Mouse (Mus musculus): ENCODE measurements around the gene Sugp1. TPM values are rescaled to one million over a fixed set of nuclear protein-coding genes. Genes with fewer than 3 reads are reported as not detected.
"Not testable (repeated sequence)": the region's sequence is repeated elsewhere in the genome, so short reads cannot be mapped to it uniquely, and the experiment has no call there.

The Sugp1 gene
- 41.1 and 45.0 TPM in 2 replicates for polyA plus RNA-seq (2016; fragmentation: Nextera tagmentation; extraction: Ambion mirVana)

DNA sequence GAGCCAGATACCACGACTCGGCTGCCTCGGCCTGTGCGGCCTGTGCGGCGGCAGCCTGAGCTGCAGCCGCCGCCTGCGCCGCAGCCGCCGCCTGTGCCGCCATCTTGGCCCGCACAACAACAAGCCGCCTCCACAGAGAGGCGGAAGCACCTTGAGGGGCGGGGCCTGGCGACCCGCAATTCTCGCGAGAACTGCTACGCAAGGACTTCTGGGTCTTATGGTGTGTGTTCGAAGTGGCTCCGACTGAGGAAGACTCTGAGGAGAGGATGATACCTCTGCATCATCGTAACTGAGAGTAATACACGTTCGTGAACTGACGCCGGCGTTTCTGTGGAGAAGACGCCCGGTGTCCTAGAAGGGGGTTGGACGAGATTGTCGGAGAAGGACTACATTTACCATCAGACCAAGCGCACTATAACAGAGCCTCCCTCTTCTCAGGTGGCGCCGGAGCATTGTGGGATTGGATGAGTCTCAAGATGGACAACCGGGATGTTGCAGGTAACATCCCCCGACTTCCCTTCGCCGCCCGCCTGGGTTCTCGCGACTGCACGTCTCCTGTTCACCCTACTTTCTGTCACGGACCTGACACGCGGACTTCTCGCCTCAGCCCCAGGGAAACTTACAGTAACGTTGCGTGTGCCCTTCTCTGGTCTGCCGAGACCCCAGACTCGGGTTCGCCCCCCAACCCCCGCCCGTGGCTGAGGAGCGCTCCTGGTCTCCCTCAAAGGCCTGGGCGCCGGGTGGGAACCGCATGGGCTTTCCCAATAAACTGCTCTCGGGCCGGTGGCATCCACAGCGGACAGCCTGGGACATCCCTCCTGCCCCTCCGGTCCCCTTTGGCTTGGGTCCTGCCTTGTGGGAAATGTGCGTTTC is at the start of gene Sugp1, which contains the start of gene Mau2:
Sugp1 (plus strand) TSS at position 231 of the 873 bp plus-strand sequence.
Mau2 (minus strand) TSS at position 152 of the 873 bp plus-strand sequence.
- Histone ChIP-seq H3K4me1 (peaks cover 29% of the 10 kb centered on the region), H3K4me3 (peak within 1 kb of the TSS; percentile 97), H3K36me3 (peaks cover 8% of the 10 kb centered on the region; the same call in 1 of the 2 replicates), H3K27me3 (ENCODE audit: insufficient read depth, poor library complexity, severe bottlenecking) (no peaks in the 10 kb centered on the region), H3K9me3 (no peaks in the 10 kb centered on the region), H3K27ac (peak within 1 kb of the TSS; percentile 93)
- under 1% methylated on average over 65 of the region's 65 CpGs for WGBS
- DNase-seq (ENCODE audit: low spot score), result peak; percentile 98

DNA sequence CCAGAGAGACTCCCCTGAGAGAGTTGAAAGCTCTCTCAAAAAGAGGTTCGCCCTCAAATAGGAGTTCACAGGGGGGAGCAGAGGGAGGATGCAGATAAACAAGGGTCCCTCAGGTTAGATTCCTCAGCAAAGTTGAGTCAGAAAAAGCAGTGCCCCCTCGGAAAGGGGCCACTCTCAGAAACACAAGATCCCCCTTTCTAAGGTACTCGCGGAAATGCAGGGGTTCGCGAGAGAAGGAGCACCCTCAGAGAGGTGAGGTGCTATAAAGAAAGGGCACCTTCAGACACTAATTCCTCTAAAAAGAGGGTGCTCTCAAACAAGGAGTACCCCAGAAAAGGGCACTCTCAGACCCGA is 47.2 kb upstream of the Sugp1 start:
- under 1% methylated on average over 7 of the region's 7 CpGs for WGBS
- no peaks in the 10 kb centered on the region for H3K9me3 ChIP-seq
- H3K27ac ChIP-seq, result peak overlapping the region; percentile 93
- peak overlapping the region; percentile 95 for H3K4me3 ChIP-seq
- H3K27me3 ChIP-seq (ENCODE audit: insufficient read depth, poor library complexity, severe bottlenecking), result no peaks in the 10 kb centered on the region
- H3K36me3 ChIP-seq, result peaks cover 12% of the 10 kb centered on the region; the same call in 1 of the 2 replicates
- DNase-seq (ENCODE audit: low spot score), result no peak
- H3K4me1 ChIP-seq, result peaks cover 23% of the 10 kb centered on the region; the same call in 1 of the 2 replicates

DNA sequence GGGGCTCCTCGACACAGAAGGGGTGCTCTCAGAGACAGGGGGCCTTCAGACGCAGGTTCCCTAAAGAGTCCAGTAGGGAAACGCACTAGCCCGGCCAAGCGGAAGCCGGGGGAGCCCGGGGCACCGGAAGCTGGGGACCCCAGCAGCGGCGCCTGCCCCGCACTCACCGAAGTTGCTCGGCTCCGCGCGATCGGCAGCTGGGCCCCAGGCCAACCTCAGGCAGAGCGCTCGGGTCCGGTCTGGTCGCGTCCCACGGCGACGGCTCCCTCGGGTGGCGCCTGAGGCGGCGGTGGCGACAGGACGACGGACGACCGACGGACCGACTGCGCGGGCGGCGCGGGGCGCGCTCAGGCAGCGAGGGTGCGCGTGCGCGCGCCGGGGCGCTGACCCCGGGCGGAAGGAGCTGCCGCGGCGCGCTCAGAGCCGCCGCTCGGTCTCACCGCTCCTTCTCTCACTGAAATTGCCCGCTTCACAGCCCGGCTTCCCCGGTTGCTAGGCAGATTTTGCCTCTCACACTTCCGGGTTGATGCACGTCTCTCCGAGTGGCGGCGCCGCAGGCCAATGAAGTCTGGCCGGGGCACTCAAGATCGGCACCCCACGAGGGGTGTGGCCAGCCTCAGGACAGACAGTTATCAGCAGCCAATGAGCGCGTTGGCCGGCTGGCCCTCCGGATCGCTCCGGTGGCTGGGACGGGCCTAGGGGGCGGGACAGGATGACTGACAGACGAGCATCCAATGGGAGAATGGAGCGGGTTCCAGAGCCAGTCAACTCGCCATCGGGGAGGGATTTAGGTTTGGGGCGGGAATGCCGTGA is 46.6 kb upstream of the Sugp1 start, which contains the start of gene Gatad2a:
Gatad2a (minus strand) TSS at position 609 of the 813 bp plus-strand sequence.
- Histone ChIP-seq H3K4me1 (peaks cover 27% of the 10 kb centered on the region; the same call in 1 of the 2 replicates), H3K4me3 (peak within 1 kb of the TSS; percentile 95)
- under 1% methylated on average over 87 of the region's 87 CpGs for WGBS

DNA sequence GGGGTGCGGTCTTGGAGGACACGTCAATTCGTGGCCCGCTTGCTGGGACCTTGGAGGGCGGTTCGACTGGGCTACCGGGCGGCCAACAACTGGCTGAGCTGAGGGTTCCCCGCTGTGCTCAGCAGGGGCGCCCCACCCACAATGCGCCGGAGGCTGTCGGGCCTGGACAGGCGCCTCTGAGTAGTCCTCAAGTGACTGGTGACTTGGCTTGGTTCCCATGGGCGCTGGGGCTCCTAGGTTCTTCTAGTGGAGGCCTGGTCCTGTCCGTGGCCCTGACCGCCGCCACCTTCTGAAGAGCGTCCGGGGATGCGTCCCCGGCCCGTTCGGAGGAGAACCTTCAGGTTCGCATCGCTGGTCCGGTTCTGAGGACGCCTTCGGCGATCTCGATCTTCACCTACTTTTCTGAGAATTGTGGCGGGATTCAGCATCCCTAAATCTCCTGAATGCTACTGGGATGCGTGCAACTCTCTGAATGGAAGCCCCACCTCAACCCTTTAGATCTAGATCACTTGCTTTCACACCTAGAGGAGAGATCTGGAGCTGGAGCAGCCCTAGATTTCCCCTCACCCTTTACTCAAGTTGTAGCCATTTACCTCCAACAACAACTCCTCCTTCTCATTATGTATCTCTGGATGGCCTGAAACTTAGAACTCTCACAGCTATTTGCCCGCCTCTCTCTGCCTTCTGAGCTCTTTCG is 45.9 kb upstream of the Sugp1 start:
- WGBS, result 2% methylated on average over 35 of the region's 35 CpGs
- peak overlapping the region; percentile 95 for H3K4me3 ChIP-seq

More for the DNA sequence above, 46.6 kb upstream of the Sugp1 start, which contains the start of gene Gatad2a:
- H3K27ac ChIP-seq, result peak within 1 kb of the TSS; percentile 93
- peaks cover 8% of the 10 kb centered on the region; the same call in 1 of the 2 replicates for H3K36me3 ChIP-seq
- H3K27me3 ChIP-seq (ENCODE audit: insufficient read depth, poor library complexity, severe bottlenecking), result no peaks in the 10 kb centered on the region
- no peaks in the 10 kb centered on the region for H3K9me3 ChIP-seq
- peak; percentile 100 for DNase-seq (ENCODE audit: low spot score)

DNA sequence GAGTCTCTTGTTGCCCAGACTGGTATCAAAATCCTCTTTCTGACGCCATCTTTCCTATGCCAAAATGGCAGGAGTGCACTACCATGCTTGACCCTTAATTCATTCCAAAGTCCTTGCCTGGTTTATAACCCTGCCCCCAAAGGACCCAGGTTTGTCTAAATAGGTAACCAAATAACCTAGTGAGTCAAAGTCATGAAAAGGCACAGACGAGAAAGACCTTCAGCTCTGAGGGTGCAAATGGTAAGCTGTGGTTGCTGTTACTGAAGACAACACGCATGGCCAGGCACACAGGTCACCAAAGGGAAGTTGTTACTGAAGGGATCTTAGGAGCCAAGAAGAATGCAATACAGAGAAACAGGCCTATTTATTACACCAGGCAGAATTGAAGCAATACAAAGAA is 43.9 kb upstream of the Sugp1 start:
- peaks cover 29% of the 10 kb centered on the region; the same call in 1 of the 2 replicates for H3K4me1 ChIP-seq

More for the DNA sequence above, 45.9 kb upstream of the Sugp1 start:
- DNase-seq (ENCODE audit: low spot score), result no peak
- Histone ChIP-seq H3K27me3 (ENCODE audit: insufficient read depth, poor library complexity, severe bottlenecking) (no peaks in the 10 kb centered on the region), H3K4me1 (peaks cover 35% of the 10 kb centered on the region; the same call in 1 of the 2 replicates), H3K9me3 (no peaks in the 10 kb centered on the region), H3K36me3 (peaks cover 8% of the 10 kb centered on the region; the same call in 1 of the 2 replicates), H3K27ac (peak overlapping the region; percentile 93)

DNA sequence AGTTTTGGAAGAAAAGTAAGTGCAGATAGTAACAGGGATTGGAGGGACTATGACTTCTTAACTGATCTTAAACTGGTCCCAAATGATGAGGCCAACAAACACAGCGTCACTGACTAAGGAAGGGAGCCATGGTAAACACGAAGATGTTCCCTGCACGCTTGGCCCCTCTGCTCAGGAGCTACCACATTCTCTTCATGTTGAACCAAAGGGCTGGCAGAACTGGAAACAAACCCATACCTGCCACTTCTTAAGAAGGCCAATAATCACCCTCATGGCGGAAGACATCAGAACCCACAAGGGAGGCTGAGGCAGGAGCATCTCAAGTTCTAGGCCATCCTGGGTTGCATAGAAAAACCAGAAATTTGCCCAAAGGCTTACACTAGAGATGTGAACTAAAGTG is 43.4 kb upstream of the Sugp1 start:
- no peak for DNase-seq (ENCODE audit: low spot score)
- H3K4me3 ChIP-seq, result no peak overlapping the region
- H3K4me1 ChIP-seq, result peaks cover 26% of the 10 kb centered on the region; the same call in 1 of the 2 replicates
- H3K27me3 ChIP-seq (ENCODE audit: insufficient read depth, poor library complexity, severe bottlenecking), result no peaks in the 10 kb centered on the region
- H3K27ac ChIP-seq, result no peak overlapping the region
- 91% methylated on average over 4 of the region's 4 CpGs for WGBS
- no peaks in the 10 kb centered on the region for H3K36me3 ChIP-seq
- H3K9me3 ChIP-seq, result no peaks in the 10 kb centered on the region

More for the DNA sequence above, 43.9 kb upstream of the Sugp1 start:
- Histone ChIP-seq H3K36me3 (no peaks in the 10 kb centered on the region), H3K27ac (no peak overlapping the region), H3K4me3 (no peak overlapping the region), H3K27me3 (ENCODE audit: insufficient read depth, poor library complexity, severe bottlenecking) (no peaks in the 10 kb centered on the region), H3K9me3 (no peaks in the 10 kb centered on the region)
- WGBS, result 91% methylated on average over 3 of the region's 3 CpGs
- DNase-seq (ENCODE audit: low spot score), result no peak

DNA sequence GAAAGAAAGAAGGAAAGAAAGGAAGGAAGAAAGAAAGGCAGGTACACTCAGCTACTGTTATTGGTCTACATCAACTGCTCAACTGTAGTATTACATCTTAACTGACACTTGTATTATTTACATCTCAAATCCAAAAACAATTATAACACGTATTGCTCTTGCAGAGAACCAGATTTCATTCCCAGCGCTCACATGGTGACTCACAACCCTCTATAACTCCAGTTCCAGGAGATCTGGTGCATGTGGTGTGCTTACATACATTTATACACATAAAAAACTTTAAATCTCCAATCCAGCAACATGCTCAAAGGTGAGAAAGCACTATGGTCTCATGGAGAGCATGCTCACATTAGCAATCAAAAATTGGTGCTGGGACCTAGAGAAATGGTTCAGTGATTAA is 42.4 kb upstream of the Sugp1 start:
- no peak overlapping the region for H3K4me3 ChIP-seq
- no peaks in the 10 kb centered on the region for H3K36me3 ChIP-seq
- H3K9me3 ChIP-seq, result no peaks in the 10 kb centered on the region
- 83% methylated on average over 2 of the region's 2 CpGs for WGBS
- no peak for DNase-seq (ENCODE audit: low spot score)
- H3K27me3 ChIP-seq (ENCODE audit: insufficient read depth, poor library complexity, severe bottlenecking), result no peaks in the 10 kb centered on the region
- H3K27ac ChIP-seq, result peak overlapping the region; percentile 91; the same call in 1 of the 2 replicates
- H3K4me1 ChIP-seq, result peaks cover 18% of the 10 kb centered on the region; the same call in 1 of the 2 replicates

DNA sequence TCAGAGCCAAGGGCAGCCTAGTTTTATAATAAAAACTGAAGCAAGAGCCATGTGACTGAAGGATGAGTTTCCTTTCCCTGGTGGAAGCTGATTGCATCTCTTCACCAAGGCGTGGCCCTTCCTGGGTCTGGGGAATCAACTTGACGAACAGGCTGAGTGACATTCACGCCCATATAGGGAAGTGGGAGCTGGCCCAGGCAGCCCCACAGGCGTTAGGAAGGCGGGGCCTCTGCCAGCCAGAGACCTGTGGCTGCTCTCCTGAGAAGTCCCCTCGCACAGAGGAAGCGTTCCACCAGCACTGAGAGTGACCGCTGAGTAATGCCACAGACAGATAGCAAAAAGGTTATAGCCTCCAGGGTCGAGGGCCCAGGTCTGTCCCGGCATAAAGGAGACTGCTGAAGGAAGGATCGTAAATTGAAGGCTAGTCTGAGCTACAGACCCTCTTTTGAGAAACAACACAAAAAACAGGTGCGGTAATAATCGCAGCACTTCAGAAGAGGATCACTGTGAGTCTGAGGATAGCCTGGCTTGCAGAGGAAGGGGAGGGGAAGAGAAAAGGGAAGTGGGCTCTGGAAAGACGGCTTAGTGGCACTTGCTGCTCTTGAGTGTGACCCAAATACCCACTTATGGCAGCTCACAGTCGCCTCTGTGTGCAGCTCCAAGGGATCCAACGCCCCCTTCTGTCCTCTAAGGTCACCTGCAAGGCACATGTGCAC is 41.3 kb upstream of the Sugp1 start:
- Histone ChIP-seq H3K27me3 (ENCODE audit: insufficient read depth, poor library complexity, severe bottlenecking) (no peaks in the 10 kb centered on the region), H3K36me3 (no peaks in the 10 kb centered on the region), H3K4me3 (peak overlapping the region; percentile 57), H3K27ac (peak overlapping the region; percentile 91), H3K9me3 (no peaks in the 10 kb centered on the region), H3K4me1 (peaks cover 17% of the 10 kb centered on the region; the same call in 1 of the 2 replicates)
- under 1% methylated on average over 16 of the region's 16 CpGs for WGBS
- peak; percentile 94 for DNase-seq (ENCODE audit: low spot score)

DNA sequence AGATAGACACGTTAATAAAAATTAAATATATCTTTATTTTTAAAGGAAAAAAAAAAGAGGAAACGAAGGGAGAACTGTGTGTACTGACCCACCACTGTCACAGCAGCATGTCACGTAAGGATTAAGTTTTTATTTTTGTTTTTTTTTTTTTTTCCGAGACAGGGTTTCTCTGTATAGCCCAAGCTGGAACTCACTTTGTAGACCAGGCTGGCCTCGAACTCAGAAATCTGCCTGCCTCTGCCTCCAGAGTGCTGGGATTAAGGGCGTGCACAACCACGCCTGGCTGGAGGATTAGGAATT is 40.8 kb upstream of the Sugp1 start:
- H3K36me3 ChIP-seq, result not testable (repeated sequence)
- H3K27ac ChIP-seq, result peak overlapping the region; percentile 91
- 33% methylated on average over 7 of the region's 7 CpGs for WGBS

DNA sequence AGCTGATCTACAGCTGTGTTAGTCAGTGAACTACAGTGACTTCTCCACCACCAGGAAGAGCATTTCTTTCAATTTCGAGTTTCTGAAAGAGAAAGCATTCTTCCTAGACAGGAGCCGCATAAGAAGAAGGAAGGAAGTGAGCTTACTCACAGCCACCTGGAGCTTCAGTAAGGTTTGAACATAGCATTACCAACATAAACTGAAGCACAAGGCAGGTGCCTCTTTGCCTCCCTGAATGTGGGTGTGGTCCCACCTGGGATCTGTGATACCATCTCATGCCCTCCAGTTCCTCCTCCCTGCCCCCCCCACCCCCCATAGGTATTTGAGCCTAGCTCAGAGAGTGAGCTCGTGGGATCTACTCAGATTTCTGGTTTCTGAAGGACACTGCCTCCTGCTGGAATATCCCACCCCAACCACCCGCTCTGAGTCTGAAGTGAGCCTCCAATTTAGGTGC is 39.4 kb upstream of the Sugp1 start:
- DNase-seq (ENCODE audit: low spot score), result no peak
- H3K36me3 ChIP-seq, result no peaks in the 10 kb centered on the region
- no peaks in the 10 kb centered on the region for H3K27me3 ChIP-seq (ENCODE audit: insufficient read depth, poor library complexity, severe bottlenecking)
- H3K4me1 ChIP-seq, result peaks cover 17% of the 10 kb centered on the region; the same call in 1 of the 2 replicates
- H3K4me3 ChIP-seq, result no peak overlapping the region
- 0 out of 2 replicates have a peak overlapping the region, but pooled peaks have one; percentile 22 for H3K27ac ChIP-seq
- H3K9me3 ChIP-seq, result no peaks in the 10 kb centered on the region
- 61% methylated on average over 4 of the region's 4 CpGs for WGBS

More for the DNA sequence above, 40.8 kb upstream of the Sugp1 start:
- DNase-seq (ENCODE audit: low spot score); H3K9me3 ChIP-seq; H3K27me3 ChIP-seq (ENCODE audit: insufficient read depth, poor library complexity, severe bottlenecking): not testable (repeated sequence)
- Histone ChIP-seq H3K4me1 (peaks cover 17% of the 10 kb centered on the region; the same call in 1 of the 2 replicates), H3K4me3 (peak overlapping the region; percentile 57)

DNA sequence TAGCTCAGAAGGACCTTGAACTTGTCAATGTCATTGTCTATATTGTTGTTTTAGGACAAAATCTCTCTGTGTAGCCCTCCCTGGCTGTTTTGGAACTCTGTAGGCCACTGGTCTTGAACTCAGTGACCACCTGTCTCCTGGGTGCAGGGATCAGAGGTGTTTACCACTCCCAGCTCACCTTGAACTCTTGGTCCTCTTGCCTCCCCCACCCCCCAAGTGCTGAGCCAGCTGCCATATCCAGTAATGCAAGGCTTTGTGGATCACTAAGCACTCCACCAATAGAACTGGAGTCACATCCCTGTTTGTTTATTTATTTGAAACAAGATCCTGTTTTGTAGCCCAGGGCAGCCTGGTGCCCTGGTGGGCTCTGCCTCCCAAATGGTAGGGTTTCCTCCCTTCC is 38.3 kb upstream of the Sugp1 start:
- Histone ChIP-seq H3K27ac (no peak overlapping the region), H3K9me3 (no peaks in the 10 kb centered on the region)

More for the DNA sequence above, 38.3 kb upstream of the Sugp1 start:
- DNase-seq (ENCODE audit: low spot score), result no peak
- Histone ChIP-seq H3K4me1 (peaks cover 17% of the 10 kb centered on the region; the same call in 1 of the 2 replicates), H3K27me3 (ENCODE audit: insufficient read depth, poor library complexity, severe bottlenecking) (no peaks in the 10 kb centered on the region), H3K4me3 (no peak overlapping the region), H3K36me3 (no peaks in the 10 kb centered on the region)

All from heart, embryonic 10.5 days (tissue).